Mouse (Mus musculus): ENCODE data around the gene Hist1h2aa. TPM values are rescaled to one million over a fixed set of nuclear protein-coding genes. Genes with fewer than 3 reads are reported as not detected.

Hist1h2aa gene
- polyA plus RNA-seq, 1 experiment from 2014 or later: not detected

- H3K27ac ChIP-seq: no peak overlapping the region
- WGBS (ENCODE audit: missing documents): 92% methylated on average over 2 of the region's 2 CpGs
- no peaks in the 10 kb centered on the region for H3K79me2 ChIP-seq (ENCODE audit: inconsistent target)
- H3K36me3 ChIP-seq (ENCODE audit: inconsistent target): no peaks in the 10 kb centered on the region
- H3K4me3 ChIP-seq (ENCODE audit: inconsistent target): no peak overlapping the region
Observed at GRCm38 (mm10) chr13:23925792-23926191, 8.5 kb upstream of the Hist1h2aa start.

GRCm38 (mm10) chr13:23928637-23929036, 5.6 kb upstream of the Hist1h2aa start:
- 64% methylated on average over 3 of the region's 3 CpGs for WGBS (ENCODE audit: missing documents)
- Histone ChIP-seq H3K4me3 (ENCODE audit: inconsistent target) (no peak overlapping the region), H3K36me3 (ENCODE audit: inconsistent target) (no peaks in the 10 kb centered on the region), H3K27ac (no peak overlapping the region), H3K79me2 (ENCODE audit: inconsistent target) (no peaks in the 10 kb centered on the region)

- no peaks in the 10 kb centered on the region for H3K79me2 ChIP-seq (ENCODE audit: inconsistent target)
- WGBS (ENCODE audit: missing documents): 90% methylated on average over 9 of the region's 9 CpGs
- H3K4me3 ChIP-seq (ENCODE audit: inconsistent target): no peak overlapping the region
- H3K36me3 ChIP-seq (ENCODE audit: inconsistent target): no peaks in the 10 kb centered on the region
- H3K27ac ChIP-seq: no peak overlapping the region
Observed at GRCm38 (mm10) chr13:23930461-23930860, 3.8 kb upstream of the Hist1h2aa start.

GRCm38 (mm10) chr13:23930904-23931303, 3.4 kb upstream of the Hist1h2aa start:
- no peaks in the 10 kb centered on the region for H3K36me3 ChIP-seq (ENCODE audit: inconsistent target)
- no peak overlapping the region for H3K4me3 ChIP-seq (ENCODE audit: inconsistent target)
- WGBS (ENCODE audit: missing documents): 88% methylated on average over 11 of the region's 11 CpGs

GRCm38 (mm10) chr13:23933421-23934210, 646 bp upstream of the Hist1h2aa start, which contains the start of gene Hist1h2ba:
TSS of gene Hist1h2ba (minus strand) at chr13:23934156.
- 95% methylated on average over 14 of the region's 39 CpGs for WGBS (ENCODE audit: missing documents)
- no peaks in the 10 kb centered on the region for H3K36me3 ChIP-seq (ENCODE audit: inconsistent target)

More at GRCm38 (mm10) chr13:23930904-23931303, 3.4 kb upstream of the Hist1h2aa start:
- H3K79me2 ChIP-seq (ENCODE audit: inconsistent target): no peaks in the 10 kb centered on the region
- H3K27ac ChIP-seq: no peak overlapping the region

GRCm38 (mm10) chr13:23938699-23939098, 4.4 kb downstream of the Hist1h2aa start:
- Histone ChIP-seq H3K79me2 (ENCODE audit: inconsistent target) (no peaks in the 10 kb centered on the region), H3K36me3 (ENCODE audit: inconsistent target) (no peaks in the 10 kb centered on the region), H3K27ac (no peak overlapping the region), H3K4me3 (ENCODE audit: inconsistent target) (no peak overlapping the region)
- WGBS (ENCODE audit: missing documents): 71% methylated on average over 1 of the region's 1 CpGs

More at GRCm38 (mm10) chr13:23933421-23934210, 646 bp upstream of the Hist1h2aa start, which contains the start of gene Hist1h2ba:
- Histone ChIP-seq H3K79me2 (ENCODE audit: inconsistent target) (no peaks in the 10 kb centered on the region), H3K4me3 (ENCODE audit: inconsistent target) (no peak within 1 kb of the TSS), H3K27ac (no peak within 1 kb of the TSS)

GRCm38 (mm10) chr13:23940291-23940690, 6.0 kb downstream of the Hist1h2aa start:
- no peak overlapping the region for H3K27ac ChIP-seq
- 85% methylated on average over 6 of the region's 6 CpGs for WGBS (ENCODE audit: missing documents)

GRCm38 (mm10) chr13:23942861-23943260, 8.6 kb downstream of the Hist1h2aa start:
- Histone ChIP-seq H3K4me3 (ENCODE audit: inconsistent target) (no peak overlapping the region), H3K36me3 (ENCODE audit: inconsistent target) (no peaks in the 10 kb centered on the region), H3K27ac (no peak overlapping the region), H3K79me2 (ENCODE audit: inconsistent target) (no peaks in the 10 kb centered on the region)
- 91% methylated on average over 2 of the region's 2 CpGs for WGBS (ENCODE audit: missing documents)

More at GRCm38 (mm10) chr13:23940291-23940690, 6.0 kb downstream of the Hist1h2aa start:
- Histone ChIP-seq H3K79me2 (ENCODE audit: inconsistent target) (no peaks in the 10 kb centered on the region), H3K36me3 (ENCODE audit: inconsistent target) (no peaks in the 10 kb centered on the region), H3K4me3 (ENCODE audit: inconsistent target) (no peak overlapping the region)

- no peak overlapping the region for H3K27ac ChIP-seq
- WGBS (ENCODE audit: missing documents): 84% methylated on average over 2 of the region's 2 CpGs
- no peaks in the 10 kb centered on the region for H3K79me2 ChIP-seq (ENCODE audit: inconsistent target)
- no peaks in the 10 kb centered on the region for H3K36me3 ChIP-seq (ENCODE audit: inconsistent target)
- H3K4me3 ChIP-seq (ENCODE audit: inconsistent target): no peak overlapping the region
Observed at GRCm38 (mm10) chr13:23946254-23946653, 12.0 kb downstream of the Hist1h2aa start.

GRCm38 (mm10) chr13:23949484-23950246, 15.4 kb downstream of the Hist1h2aa start:
- H3K27ac ChIP-seq: no peak overlapping the region
- H3K36me3 ChIP-seq (ENCODE audit: inconsistent target): no peaks in the 10 kb centered on the region
- H3K4me3 ChIP-seq (ENCODE audit: inconsistent target): no peak overlapping the region
- H3K79me2 ChIP-seq (ENCODE audit: inconsistent target): no peaks in the 10 kb centered on the region
- 85% methylated on average over 13 of the region's 14 CpGs for WGBS (ENCODE audit: missing documents)

- Histone ChIP-seq H3K79me2 (ENCODE audit: inconsistent target) (no peaks in the 10 kb centered on the region), H3K36me3 (ENCODE audit: inconsistent target) (no peaks in the 10 kb centered on the region), H3K4me3 (ENCODE audit: inconsistent target) (no peak overlapping the region), H3K27ac (no peak overlapping the region)
- WGBS (ENCODE audit: missing documents): 51% methylated on average over 3 of the region's 3 CpGs
Observed at GRCm38 (mm10) chr13:23950928-23951327, 16.7 kb downstream of the Hist1h2aa start.

GRCm38 (mm10) chr13:23959776-23960175, 25.5 kb downstream of the Hist1h2aa start:
- WGBS (ENCODE audit: missing documents): 72% methylated on average over 2 of the region's 2 CpGs
- no peak overlapping the region for H3K27ac ChIP-seq
- no peaks in the 10 kb centered on the region for H3K79me2 ChIP-seq (ENCODE audit: inconsistent target)
- H3K4me3 ChIP-seq (ENCODE audit: inconsistent target): no peak overlapping the region
- H3K36me3 ChIP-seq (ENCODE audit: inconsistent target): no peaks in the 10 kb centered on the region

- H3K79me2 ChIP-seq (ENCODE audit: inconsistent target): no peaks in the 10 kb centered on the region
- no peak overlapping the region for H3K4me3 ChIP-seq (ENCODE audit: inconsistent target)
- no peak overlapping the region for H3K27ac ChIP-seq
- WGBS (ENCODE audit: missing documents): 58% methylated on average over 2 of the region's 2 CpGs
- no peaks in the 10 kb centered on the region for H3K36me3 ChIP-seq (ENCODE audit: inconsistent target)
Observed at GRCm38 (mm10) chr13:23964909-23965308, 30.6 kb downstream of the Hist1h2aa start.

GRCm38 (mm10) chr13:23971870-23972269, 37.6 kb downstream of the Hist1h2aa start:
- H3K36me3 ChIP-seq (ENCODE audit: inconsistent target): no peaks in the 10 kb centered on the region
- H3K79me2 ChIP-seq (ENCODE audit: inconsistent target): no peaks in the 10 kb centered on the region
- no peak overlapping the region for H3K27ac ChIP-seq
- WGBS (ENCODE audit: missing documents): 77% methylated on average over 2 of the region's 2 CpGs
- H3K4me3 ChIP-seq (ENCODE audit: inconsistent target): no peak overlapping the region

- Histone ChIP-seq H3K36me3 (ENCODE audit: inconsistent target) (no peaks in the 10 kb centered on the region), H3K27ac (no peak overlapping the region), H3K79me2 (ENCODE audit: inconsistent target) (no peaks in the 10 kb centered on the region), H3K4me3 (ENCODE audit: inconsistent target) (no peak overlapping the region)
- WGBS (ENCODE audit: missing documents): 65% methylated on average over 5 of the region's 5 CpGs
Observed at GRCm38 (mm10) chr13:23972271-23972670, 38.0 kb downstream of the Hist1h2aa start.

All from macrophage (primary cell).